Mouse (Mus musculus): Measurements from ENCODE around the gene Xcr1. TPM values are rescaled to one million over a fixed set of nuclear protein-coding genes. Genes with fewer than 3 reads are reported as not detected.

Xcr1 gene
- polyA plus RNA-seq, 1 experiment from 2014 or later = not detected

DNA sequence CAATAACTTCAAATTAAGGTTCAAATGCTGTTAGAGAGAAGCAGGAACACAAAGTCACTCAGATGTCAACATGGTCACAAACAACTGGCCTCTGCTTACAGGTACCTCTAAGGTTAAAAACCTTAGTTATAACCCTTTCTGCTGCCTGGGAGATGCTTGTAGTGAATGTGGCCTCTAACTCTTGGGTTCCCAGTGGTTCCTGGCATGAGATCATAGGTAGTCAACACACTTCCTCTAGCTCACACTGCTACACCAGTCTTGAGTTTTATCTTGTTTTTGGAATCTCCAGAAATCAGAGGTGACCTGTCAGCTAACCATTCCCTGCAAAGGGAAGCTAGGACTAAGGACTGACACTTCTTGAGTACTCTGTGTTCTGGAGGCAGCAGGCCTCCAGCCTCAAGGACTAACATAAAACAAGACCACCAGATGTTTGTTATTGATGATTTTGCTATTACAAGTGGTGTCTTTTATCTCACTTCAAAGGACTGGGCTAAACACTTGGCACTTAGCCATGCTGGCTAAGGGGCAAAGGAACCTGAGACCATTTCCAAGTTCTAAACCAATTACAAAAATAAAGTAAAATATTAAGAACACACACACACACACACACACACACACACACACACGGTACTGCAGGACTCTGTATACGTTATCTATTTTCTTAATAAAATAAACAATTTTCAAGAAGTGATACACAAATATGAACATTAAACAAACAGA lies 11.7 kb downstream of the Xcr1 start:
- 40% methylated on average over 2 of the region's 2 CpGs for WGBS
- H3K27me3 ChIP-seq (replicated peaks) = no peaks in the 10 kb centered on the region
- H3K36me3 ChIP-seq = no peaks in the 10 kb centered on the region
- ATAC-seq (ENCODE audit: insufficient read depth, low FRiP score, low read depth) = no peak
- no peak overlapping the region for H3K9ac ChIP-seq
- H3K27ac ChIP-seq = no peak overlapping the region
- peak overlapping the region; percentile 56 for H3K4me2 ChIP-seq
- H3K4me3 ChIP-seq (replicated peaks) = no peak overlapping the region
- no peaks in the 10 kb centered on the region for H3K9me3 ChIP-seq
- H3K4me1 ChIP-seq = peaks cover 7% of the 10 kb centered on the region; the same call in 1 of the 2 replicates

DNA sequence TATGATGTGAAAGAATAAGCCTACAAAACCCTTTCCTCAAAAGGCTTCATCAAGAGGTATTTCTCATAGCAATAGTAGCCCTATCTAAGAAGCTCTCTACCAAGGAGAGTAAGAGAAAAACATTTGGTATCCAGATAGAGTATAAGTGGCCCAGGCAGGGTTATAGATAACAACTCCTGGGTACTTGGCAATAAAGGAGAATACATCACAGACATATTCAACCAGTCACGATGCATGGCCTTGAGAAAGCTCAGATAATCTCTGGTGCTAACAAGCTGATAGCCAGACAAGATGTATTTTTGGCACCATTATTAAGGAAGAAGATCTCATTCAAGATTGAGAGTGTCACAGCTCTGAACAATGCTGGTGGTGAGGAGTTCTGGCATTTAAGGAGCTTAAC lies 15.3 kb downstream of the Xcr1 start:
- H3K27me3 ChIP-seq (replicated peaks) = no peaks in the 10 kb centered on the region
- no peaks in the 10 kb centered on the region for H3K9me3 ChIP-seq
- H3K36me3 ChIP-seq = no peaks in the 10 kb centered on the region
- no peak overlapping the region for H3K9ac ChIP-seq
- H3K4me1 ChIP-seq = peaks cover 7% of the 10 kb centered on the region; the same call in 1 of the 2 replicates
- no peak overlapping the region for H3K4me3 ChIP-seq (replicated peaks)
- H3K27ac ChIP-seq = no peak overlapping the region
- no peak for ATAC-seq (ENCODE audit: insufficient read depth, low FRiP score, low read depth)
- 81% methylated on average over 1 of the region's 1 CpGs for WGBS
- H3K4me2 ChIP-seq = no peak overlapping the region

DNA sequence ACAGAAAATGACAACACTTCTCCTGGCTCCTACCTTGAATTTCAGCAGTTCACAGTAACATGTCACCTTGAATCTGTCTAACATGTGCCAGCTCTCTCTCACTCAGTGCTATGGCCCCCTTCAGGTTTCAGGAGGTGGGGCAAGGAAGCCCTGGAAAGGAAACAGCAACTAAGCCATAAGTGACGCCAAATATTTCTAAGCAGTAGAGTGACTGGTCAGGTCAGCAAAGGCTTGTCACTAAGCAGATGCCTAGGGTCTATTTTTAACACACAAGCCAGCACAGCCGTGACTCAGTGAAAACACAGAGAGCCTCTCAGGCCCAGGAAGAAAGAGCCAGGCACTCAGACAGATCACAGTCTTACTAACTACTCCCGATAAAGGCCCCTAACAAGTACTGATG lies 16.7 kb downstream of the Xcr1 start:
- ATAC-seq (ENCODE audit: insufficient read depth, low FRiP score, low read depth) = no peak; the same call in 1 of the 2 replicates
- Histone ChIP-seq H3K9me3 (no peaks in the 10 kb centered on the region), H3K4me3 (replicated peaks) (no peak overlapping the region), H3K27ac (peak overlapping the region; percentile 32; the same call in 1 of the 2 replicates), H3K9ac (no peak overlapping the region), H3K4me2 (no peak overlapping the region), H3K4me1 (0 out of 2 replicates have a peak, but pooled peaks cover 3% of the 10 kb centered on the region), H3K27me3 (replicated peaks) (no peaks in the 10 kb centered on the region), H3K36me3 (no peaks in the 10 kb centered on the region)
- WGBS = 39% methylated on average over 3 of the region's 3 CpGs

DNA sequence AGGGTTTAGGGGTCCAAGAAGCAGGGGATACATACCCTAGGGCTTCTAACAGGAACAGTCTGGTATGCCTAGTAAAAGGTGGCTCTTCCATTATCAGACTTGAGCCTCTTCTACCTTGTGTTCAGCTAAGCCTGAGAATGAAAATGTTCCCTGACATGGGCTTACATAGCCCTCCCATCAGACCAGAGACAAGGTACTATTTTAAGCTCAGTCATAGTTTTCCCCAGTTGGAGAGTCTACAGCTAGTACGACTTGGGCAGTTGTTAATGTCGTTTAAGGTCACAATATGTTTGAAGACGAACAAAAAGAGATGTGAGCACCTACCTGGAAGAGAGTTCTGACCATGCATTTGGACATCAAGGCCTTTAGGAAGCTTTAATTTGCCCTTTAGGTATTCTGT lies 17.4 kb downstream of the Xcr1 start:
- 85% methylated on average over 3 of the region's 3 CpGs for WGBS
- H3K27ac ChIP-seq = no peak overlapping the region
- no peaks in the 10 kb centered on the region for H3K9me3 ChIP-seq
- H3K4me2 ChIP-seq = no peak overlapping the region
- H3K4me3 ChIP-seq (replicated peaks) = no peak overlapping the region
- ATAC-seq (ENCODE audit: insufficient read depth, low FRiP score, low read depth) = no peak
- H3K4me1 ChIP-seq = no peaks in the 10 kb centered on the region
- no peak overlapping the region for H3K9ac ChIP-seq
- no peaks in the 10 kb centered on the region for H3K27me3 ChIP-seq (replicated peaks)
- no peaks in the 10 kb centered on the region for H3K36me3 ChIP-seq

DNA sequence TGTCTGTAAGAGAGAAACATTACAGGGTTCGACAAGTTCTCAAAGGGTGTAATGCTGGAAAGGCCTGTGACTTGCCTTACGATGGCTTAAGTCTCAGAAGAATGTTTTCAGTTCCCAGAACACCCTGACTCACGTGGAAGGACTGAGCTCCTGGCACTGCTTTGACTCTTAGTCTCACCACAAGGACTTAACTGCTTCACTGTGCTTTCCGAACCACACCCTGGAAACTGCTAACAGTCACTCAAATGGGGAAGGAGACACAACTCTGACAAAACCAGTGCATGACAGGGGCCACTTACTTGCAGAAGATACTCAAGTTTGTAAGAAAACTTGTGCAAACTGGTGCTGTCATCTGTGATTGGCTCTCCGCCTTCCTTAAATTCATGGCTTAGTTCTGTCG lies 21.6 kb downstream of the Xcr1 start:
- no peaks in the 10 kb centered on the region for H3K27me3 ChIP-seq (replicated peaks)

GRCm38 (mm10) chr9:123835851-123836250 lies 26.0 kb downstream of the Xcr1 start:
- H3K36me3 ChIP-seq = peaks cover 16% of the 10 kb centered on the region; the same call in 1 of the 2 replicates
- no peaks in the 10 kb centered on the region for H3K27me3 ChIP-seq (replicated peaks)
- no peaks in the 10 kb centered on the region for H3K9me3 ChIP-seq
- 94% methylated on average over 3 of the region's 3 CpGs for WGBS
- no peaks in the 10 kb centered on the region for H3K4me1 ChIP-seq
- no peak overlapping the region for H3K4me3 ChIP-seq (replicated peaks)
- no peak overlapping the region for H3K27ac ChIP-seq
- no peak overlapping the region for H3K4me2 ChIP-seq
- ATAC-seq (ENCODE audit: insufficient read depth, low FRiP score, low read depth) = no peak
- H3K9ac ChIP-seq = no peak overlapping the region

More for the DNA sequence above, 21.6 kb downstream of the Xcr1 start:
- H3K9ac ChIP-seq = no peak overlapping the region
- no peak overlapping the region for H3K4me2 ChIP-seq
- peaks cover 8% of the 10 kb centered on the region; the same call in 1 of the 2 replicates for H3K36me3 ChIP-seq
- H3K4me3 ChIP-seq (replicated peaks) = no peak overlapping the region
- ATAC-seq (ENCODE audit: insufficient read depth, low FRiP score, low read depth) = no peak
- no peak overlapping the region for H3K27ac ChIP-seq
- 88% methylated on average over 6 of the region's 6 CpGs for WGBS
- H3K4me1 ChIP-seq = no peaks in the 10 kb centered on the region
- no peaks in the 10 kb centered on the region for H3K9me3 ChIP-seq

GRCm38 (mm10) chr9:123828916-123829315 lies 32.9 kb downstream of the Xcr1 start:
- Histone ChIP-seq H3K36me3 (peaks cover 33% of the 10 kb centered on the region), H3K9me3 (no peaks in the 10 kb centered on the region), H3K9ac (no peak overlapping the region), H3K4me3 (replicated peaks) (no peak overlapping the region), H3K4me1 (no peaks in the 10 kb centered on the region), H3K4me2 (no peak overlapping the region), H3K27ac (no peak overlapping the region), H3K27me3 (replicated peaks) (no peaks in the 10 kb centered on the region)
- 86% methylated on average over 4 of the region's 4 CpGs for WGBS
- ATAC-seq (ENCODE audit: insufficient read depth, low FRiP score, low read depth) = no peak

DNA sequence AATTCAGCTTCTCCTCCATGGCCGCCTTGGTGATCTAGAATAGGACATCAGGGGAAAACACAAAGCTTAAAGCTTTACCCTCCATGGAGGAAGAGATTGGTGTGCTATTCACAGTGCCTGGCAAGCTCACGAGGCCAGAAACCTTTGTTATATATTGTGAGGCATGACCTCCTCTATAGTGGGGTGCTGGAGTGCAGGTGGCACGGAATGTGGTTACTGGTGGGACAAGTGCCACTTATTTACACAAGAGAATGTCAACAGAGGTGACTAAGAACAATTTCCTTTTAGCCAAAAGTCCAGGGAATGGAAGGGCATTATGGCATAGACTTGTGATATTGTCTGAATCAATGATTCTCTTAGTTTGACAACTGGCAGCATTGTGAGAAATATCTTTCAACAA lies 35.2 kb downstream of the Xcr1 start:
- no peak for ATAC-seq (ENCODE audit: insufficient read depth, low FRiP score, low read depth)
- no peaks in the 10 kb centered on the region for H3K9me3 ChIP-seq
- no peaks in the 10 kb centered on the region for H3K27me3 ChIP-seq (replicated peaks)
- H3K27ac ChIP-seq = no peak overlapping the region
- no peak overlapping the region for H3K9ac ChIP-seq
- no peak overlapping the region for H3K4me2 ChIP-seq
- H3K4me3 ChIP-seq (replicated peaks) = no peak overlapping the region
- no peaks in the 10 kb centered on the region for H3K4me1 ChIP-seq
- peaks cover 45% of the 10 kb centered on the region for H3K36me3 ChIP-seq
- 69% methylated on average over 3 of the region's 3 CpGs for WGBS

DNA sequence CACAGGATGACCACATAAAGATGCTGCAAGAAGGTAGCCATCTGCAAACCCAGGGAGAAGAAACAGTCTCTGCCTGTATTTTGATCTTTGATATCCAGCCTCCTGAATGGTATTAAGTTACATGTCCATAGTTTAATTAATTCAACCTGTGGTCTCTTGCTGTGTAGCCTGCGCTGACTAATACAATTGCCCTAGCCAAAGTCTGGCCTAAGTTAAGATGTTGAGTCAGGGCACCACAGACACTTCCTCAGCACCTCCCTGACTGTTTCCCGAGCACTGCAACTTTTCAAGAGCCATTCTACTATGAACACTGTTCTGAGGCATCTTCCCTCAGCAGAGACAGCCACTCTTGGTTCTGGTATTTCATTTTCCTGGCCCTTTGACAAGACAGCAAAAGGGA lies 43.2 kb downstream of the Xcr1 start:
- ATAC-seq (ENCODE audit: insufficient read depth, low FRiP score, low read depth) = no peak
- peaks cover 31% of the 10 kb centered on the region for H3K36me3 ChIP-seq
- no peak overlapping the region for H3K9ac ChIP-seq
- H3K27me3 ChIP-seq (replicated peaks) = no peaks in the 10 kb centered on the region
- H3K4me1 ChIP-seq = no peaks in the 10 kb centered on the region
- no peak overlapping the region for H3K4me3 ChIP-seq (replicated peaks)
- 91% methylated on average over 2 of the region's 2 CpGs for WGBS
- H3K27ac ChIP-seq = no peak overlapping the region
- no peaks in the 10 kb centered on the region for H3K9me3 ChIP-seq
- no peak overlapping the region for H3K4me2 ChIP-seq

DNA sequence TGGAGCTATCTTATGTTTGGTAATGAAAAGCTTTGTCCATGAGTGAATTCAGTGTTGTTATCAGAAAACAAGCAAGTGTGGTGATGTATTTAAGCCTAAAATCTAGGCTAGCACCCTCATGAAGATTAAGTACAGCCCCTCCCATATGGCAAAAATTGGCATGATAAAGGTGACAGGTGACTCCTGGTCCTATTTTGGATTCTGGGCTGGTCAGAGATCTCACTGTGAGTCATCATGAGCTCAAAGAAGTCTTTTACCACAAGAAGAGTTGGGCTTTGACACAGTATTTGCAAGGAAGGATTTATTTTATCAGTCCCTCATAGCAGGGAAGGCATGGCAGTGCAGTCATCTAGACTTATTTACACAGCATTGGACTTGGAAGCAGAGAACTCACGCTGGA lies 45.8 kb downstream of the Xcr1 start:
- Histone ChIP-seq H3K9me3 (no peaks in the 10 kb centered on the region), H3K9ac (no peak overlapping the region), H3K27me3 (replicated peaks) (no peaks in the 10 kb centered on the region), H3K4me3 (replicated peaks) (no peak overlapping the region), H3K4me1 (no peaks in the 10 kb centered on the region), H3K27ac (no peak overlapping the region), H3K36me3 (peaks cover 22% of the 10 kb centered on the region), H3K4me2 (no peak overlapping the region)
- ATAC-seq (ENCODE audit: insufficient read depth, low FRiP score, low read depth) = no peak
- WGBS = 74% methylated on average over 1 of the region's 1 CpGs

- H3K27ac ChIP-seq = no peak overlapping the region
- no peak overlapping the region for H3K9ac ChIP-seq
- no peaks in the 10 kb centered on the region for H3K27me3 ChIP-seq (replicated peaks)
- no peak for ATAC-seq (ENCODE audit: insufficient read depth, low FRiP score, low read depth)
- WGBS = 80% methylated on average over 3 of the region's 3 CpGs
- H3K9me3 ChIP-seq = no peaks in the 10 kb centered on the region
- H3K36me3 ChIP-seq = peaks cover 19% of the 10 kb centered on the region
- H3K4me2 ChIP-seq = no peak overlapping the region
- H3K4me3 ChIP-seq (replicated peaks) = no peak overlapping the region
- H3K4me1 ChIP-seq = no peaks in the 10 kb centered on the region
Measured at GRCm38 (mm10) chr9:123815444-123815843, 46.4 kb downstream of the Xcr1 start.

- H3K9me3 ChIP-seq = no peaks in the 10 kb centered on the region
- WGBS = 86% methylated on average over 4 of the region's 4 CpGs
Measured at GRCm38 (mm10) chr9:123814821-123815220, 47.0 kb downstream of the Xcr1 start.

More at GRCm38 (mm10) chr9:123814821-123815220, 47.0 kb downstream of the Xcr1 start:
- Histone ChIP-seq H3K27me3 (replicated peaks) (no peaks in the 10 kb centered on the region), H3K4me3 (replicated peaks) (no peak overlapping the region), H3K27ac (no peak overlapping the region), H3K4me2 (no peak overlapping the region), H3K36me3 (peaks cover 16% of the 10 kb centered on the region; the same call in 1 of the 2 replicates), H3K9ac (no peak overlapping the region), H3K4me1 (no peaks in the 10 kb centered on the region)
- no peak for ATAC-seq (ENCODE audit: insufficient read depth, low FRiP score, low read depth)

Data from stomach, embryonic 15.5 days (tissue).